Mouse (Mus musculus) thymus, postnatal 10 days (tissue): Measurements from ENCODE around the gene Ypel3.
"Not testable (repeated sequence)": the region's sequence is repeated elsewhere in the genome, so short reads cannot be mapped to it uniquely, and the experiment has no call there.

ENCODE experiments used
- DNase-seq, 2 experiments: peaks; one replicate each; pipeline ENCODE4 v3.0.0; 2021; ENCODE audit warnings: low spot score in 2 of 2

Gene Ypel3

GRCm38 (mm10) chr7:126766201-126766600, 10.6 kb upstream of the Ypel3 start, which contains the start of gene Gdpd3:
Gdpd3 (plus strand) TSS chr7:126766334.
- no peak for DNase-seq

- DNase-seq = no peak
Measured at GRCm38 (mm10) chr7:126767001-126767400, 9.8 kb upstream of the Ypel3 start.

- DNase-seq = no peak
Measured at GRCm38 (mm10) chr7:126770784-126771183, 6.0 kb upstream of the Ypel3 start.

GRCm38 (mm10) chr7:126773351-126773750, 3.4 kb upstream of the Ypel3 start:
- DNase-seq = no peak

GRCm38 (mm10) chr7:126774463-126774862, 2.3 kb upstream of the Ypel3 start:
- no peak for DNase-seq

- DNase-seq = no peak
Measured at GRCm38 (mm10) chr7:126775185-126775977, 1.4 kb upstream of the Ypel3 start.

- DNase-seq = no peak
Measured at GRCm38 (mm10) chr7:126775978-126776234, 849 bp upstream of the Ypel3 start.

GRCm38 (mm10) chr7:126777476-126777875, 721 bp downstream of the Ypel3 start:
- peak in 1 of 2 experiments; percentile 24 for DNase-seq

- DNase-seq = no peak
Measured at GRCm38 (mm10) chr7:126778147-126778546, 1.4 kb downstream of the Ypel3 start.

- DNase-seq = not testable (repeated sequence)
Measured at GRCm38 (mm10) chr7:126779101-126779500, 2.3 kb downstream of the Ypel3 start.

- peak; percentile 81 to 94 for DNase-seq
Measured at GRCm38 (mm10) chr7:126779983-126780970, 3.5 kb downstream of the Ypel3 start.

- DNase-seq = peak in 1 of 2 experiments; percentile 31
Measured at GRCm38 (mm10) chr7:126780971-126781635, 4.3 kb downstream of the Ypel3 start, which contains the start of gene Tbx6. Tbx6 (plus strand) TSS chr7:126781483.

- DNase-seq = no peak
Measured at GRCm38 (mm10) chr7:126781661-126782370, 5.1 kb downstream of the Ypel3 start.

- no peak for DNase-seq
Measured at GRCm38 (mm10) chr7:126782693-126783092, 5.9 kb downstream of the Ypel3 start.

GRCm38 (mm10) chr7:126784469-126784868, 7.7 kb downstream of the Ypel3 start:
- DNase-seq = no peak

- DNase-seq = no peak
Measured at GRCm38 (mm10) chr7:126785056-126785455, 8.3 kb downstream of the Ypel3 start.

GRCm38 (mm10) chr7:126786142-126786541, 9.4 kb downstream of the Ypel3 start:
- DNase-seq = no peak

GRCm38 (mm10) chr7:126789141-126789540, 12.4 kb downstream of the Ypel3 start:
- no peak for DNase-seq

GRCm38 (mm10) chr7:126791851-126792720, 15.3 kb downstream of the Ypel3 start, which contains the start of gene Ppp4c:
Ppp4c (minus strand) TSS chr7:126792496.
- DNase-seq = peak; percentile 97

GRCm38 (mm10) chr7:126792721-126793443, 16.1 kb downstream of the Ypel3 start:
- DNase-seq = peak in 1 of 2 experiments; percentile 14
